Mouse (Mus musculus) gastrocnemius, postnatal 36 days (tissue): ENCODE results near the gene Arid1a. TPM values are rescaled to one million over a fixed set of nuclear protein-coding genes. Genes with fewer than 3 reads are reported as not detected.

ENCODE experiments used
- DNase-seq, 2 experiments: peaks; one replicate each; pipeline ENCODE4 v3.0.0; 2022
- intact Hi-C: fragments of 180-260 bp; cut with DNase I; formaldehyde crosslinking; loops from one replicate; pipeline ENCODE4 v1.15.1; 2025
- microRNA-seq, 2 experiments: library from miRNA; unstranded; fragments of <30 nt; microRNA quantifications; one replicate each; pipeline ENCODE4 v1.2.0; 2021
- total RNA-seq, 2 experiments: library from RNA; stranded (reverse); gene quantifications; 2 replicates each; pipeline ENCODE4 v1.2.3; 2021

The Arid1a gene
- total RNA-seq, 2 experiments from 2014 or later, result 18.1 to 24.4 TPM

DNA sequence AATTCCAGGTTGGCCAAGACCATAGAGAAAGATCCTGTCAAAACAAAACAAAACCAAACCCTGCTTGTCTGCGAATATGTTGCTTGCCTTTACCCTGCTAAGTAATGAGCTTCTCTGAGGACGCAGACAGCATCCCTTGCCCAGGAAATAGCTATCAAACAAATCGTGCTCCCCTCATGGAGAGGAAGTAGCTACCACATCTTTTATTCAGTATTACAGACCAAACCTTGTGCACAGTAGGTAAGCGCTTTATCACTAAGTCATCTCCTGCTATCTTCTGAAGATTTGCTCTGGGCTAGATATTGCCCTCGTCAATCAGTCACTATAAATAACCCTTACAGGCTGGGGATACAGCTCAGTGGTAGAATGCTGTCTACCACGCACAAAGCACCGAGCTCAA lies 127.4 kb downstream of the Arid1a start:
- no peak for DNase-seq
- intact Hi-C loops, result no loop called here

Small RNA genes lying within 50 kb of the gene (microRNA-seq; reads per million reads assigned to microRNA genes)
- 0 reads per million in 2 experiments for gene Mir7227

Other genes with a start within 250 kb of the Arid1a start
- gene Kdf1, start 237.8 kb downstream of the Arid1a start, total RNA-seq, result not detected
- gene Nudc, start 210.8 kb downstream of the Arid1a start, total RNA-seq, result 10 to 100 TPM; 41.2 to 45.4 TPM
- not detected for gene Nr0b2, start 203.4 kb downstream of the Arid1a start, total RNA-seq
- gene Gpatch3, start 182.0 kb downstream of the Arid1a start, total RNA-seq, result 1 to 10 TPM; 2.6 to 3.3 TPM
- gene Gpn2, start 172.4 kb downstream of the Arid1a start, total RNA-seq, result 1 to 10 TPM; 4.7 to 5.7 TPM
- gene Sfn, start 154.6 kb downstream of the Arid1a start, total RNA-seq, result 1 to 10 TPM in 1 of 2 experiments, under 1 TPM in 1; 0.94 to 1.2 TPM
- gene Zdhhc18, start 106.6 kb downstream of the Arid1a start, total RNA-seq, result 10 to 100 TPM; 24.5 to 35.2 TPM
- 10 to 100 TPM in 1 of 2 experiments, 1 to 10 TPM in 1; 8.4 to 10.4 TPM for gene Pigv, start 84.1 kb downstream of the Arid1a start, total RNA-seq
- 1 to 10 TPM; 4.9 to 6.1 TPM for gene Rps6ka1, start 131.0 kb upstream of the Arid1a start, total RNA-seq
- 10 to 100 TPM; 31.8 to 54.4 TPM for gene Hmgn2, start 211.9 kb upstream of the Arid1a start, total RNA-seq
- 10 to 100 TPM; 10.5 to 10.9 TPM for gene Dhdds, start 244.1 kb upstream of the Arid1a start, total RNA-seq